In the genomic region with DNA sequence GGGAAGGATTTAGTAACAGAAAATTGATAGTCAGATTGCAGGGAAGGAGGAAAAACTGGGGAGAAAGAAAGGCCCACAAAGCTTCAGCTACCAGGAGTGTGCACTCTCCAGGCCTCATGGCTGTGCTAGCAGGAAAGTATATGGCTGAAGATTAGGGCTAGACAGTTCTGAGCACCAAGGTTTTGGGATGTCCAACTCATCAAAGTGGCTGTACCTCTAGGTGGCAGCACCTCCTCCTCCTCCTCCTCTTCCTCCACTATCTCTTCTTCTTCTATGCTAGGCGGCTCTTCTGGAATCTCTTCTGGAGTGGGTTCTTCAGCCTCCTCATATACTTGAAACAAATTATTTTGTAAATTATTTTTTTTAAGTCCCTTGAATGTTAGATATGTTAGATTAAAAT, we compare ENCODE assay signal across 15 mouse cellular contexts.
DNase-seq lines count a peak whose midpoint lies in the region; ATAC-seq and TF ChIP-seq lines count a peak whose summit lies in the region.
"Had no signal": no experiment of that assay in that cellular context is flagged by ENCODE, and none has a peak within 500 bp of the region (broad histone marks: within the 10 kb centered on the region; RNA-seq: fewer than 3 reads in every experiment).

No protein-coding gene starts in this region.

- no peaks in the 10 kb centered on the region for H3K36me3 ChIP-seq in hindbrain, postnatal 0 days (ENCODE audit: insufficient read depth, low read length)
- H3K36me3 ChIP-seq in hindbrain, embryonic 13.5 days, result no peaks in the 10 kb centered on the region
- no peaks in the 10 kb centered on the region for H3K36me3 ChIP-seq in forebrain, postnatal 0 days (ENCODE audit: insufficient read depth)
- H3K36me3 ChIP-seq in limb, embryonic 10.5 days, result no peaks in the 10 kb centered on the region
- H3K36me3 ChIP-seq: hindbrain, embryonic 10.5 days; midbrain, embryonic 13.5 days had no signal

- H3K4me3 ChIP-seq in hindbrain, postnatal 0 days (ENCODE audit: low read length), result no peak overlapping the region
- H3K4me3 ChIP-seq in hindbrain, embryonic 13.5 days, result no peak overlapping the region
- H3K4me3 ChIP-seq in forebrain, postnatal 0 days (ENCODE audit: low read depth, low read length), result no peak overlapping the region
- H3K4me3 ChIP-seq in limb, embryonic 10.5 days, result no peak overlapping the region
- H3K4me3 ChIP-seq: heart, embryonic 10.5 days; hindbrain, embryonic 10.5 days; midbrain, embryonic 13.5 days had no signal

- H3K9me3 ChIP-seq in hindbrain, postnatal 0 days (ENCODE audit: low read length), result no peaks in the 10 kb centered on the region
- H3K9me3 ChIP-seq in hindbrain, embryonic 13.5 days, result no peaks in the 10 kb centered on the region
- no peaks in the 10 kb centered on the region for H3K9me3 ChIP-seq in forebrain, postnatal 0 days (ENCODE audit: low read length)
- H3K9me3 ChIP-seq in limb, embryonic 10.5 days (replicated peaks), result no peaks in the 10 kb centered on the region
- H3K9me3 ChIP-seq: heart, embryonic 10.5 days; hindbrain, embryonic 10.5 days; midbrain, embryonic 13.5 days had no signal

- H3K27me3 ChIP-seq in hindbrain, postnatal 0 days (ENCODE audit: insufficient read depth, low read length), result no peaks in the 10 kb centered on the region
- H3K27me3 ChIP-seq in hindbrain, embryonic 13.5 days, result no peaks in the 10 kb centered on the region
- no peaks in the 10 kb centered on the region for H3K27me3 ChIP-seq in forebrain, postnatal 0 days (ENCODE audit: insufficient read depth, low read length)
- H3K27me3 ChIP-seq in limb, embryonic 10.5 days (ENCODE audit: low read depth, poor library complexity, severe bottlenecking), result no peaks in the 10 kb centered on the region
- H3K27me3 ChIP-seq: midbrain, embryonic 13.5 days had no signal

- DNase-seq in hindbrain, postnatal 0 days (ENCODE audit: low spot score), result no peak
- DNase-seq in thymus, postnatal 4 days, result peak; percentile 30
- no peak for DNase-seq in thymus, adult 18-20 months
- peak; percentile 19 for DNase-seq in ZHBTc4 (ENCODE audit: low read depth, low spot score)
- no peak for DNase-seq in forebrain, postnatal 0 days
- DNase-seq in limb, embryonic 10.5 days (ENCODE audit: low spot score), result no peak
- DNase-seq: cerebellum, adult 8-10 months; kidney, adult 18-20 months; kidney, postnatal 4 days; lung, postnatal 4 days; right cerebral cortex, postnatal 4 days had no signal

- H3K9ac ChIP-seq in hindbrain, postnatal 0 days (replicated peaks; ENCODE audit: low read length), result no peak overlapping the region
- H3K9ac ChIP-seq in hindbrain, embryonic 13.5 days, result no peak overlapping the region
- no peak overlapping the region for H3K9ac ChIP-seq in forebrain, postnatal 0 days
- H3K9ac ChIP-seq: midbrain, embryonic 13.5 days had no signal

- TF ChIP-seq CTCF in hindbrain, postnatal 0 days (IDR thresholded peaks at IDR 0.05; ENCODE audit: low read depth), result peak; percentile 22; the same call in 1 of the 2 replicates
- TF ChIP-seq CTCF in forebrain, postnatal 0 days (IDR thresholded peaks at IDR 0.05; ENCODE audit: low read depth), result no peak

- H3K4me1 ChIP-seq in hindbrain, postnatal 0 days (ENCODE audit: insufficient read depth, low read length), result no peaks in the 10 kb centered on the region
- no peaks in the 10 kb centered on the region for H3K4me1 ChIP-seq in hindbrain, embryonic 13.5 days (replicated peaks)
- H3K4me1 ChIP-seq in forebrain, postnatal 0 days (ENCODE audit: insufficient read depth), result no peaks in the 10 kb centered on the region
- H3K4me1 ChIP-seq in limb, embryonic 10.5 days, result no peaks in the 10 kb centered on the region
- H3K4me1 ChIP-seq: heart, embryonic 10.5 days; hindbrain, embryonic 10.5 days; midbrain, embryonic 13.5 days had no signal

- no peak for ATAC-seq in hindbrain, postnatal 0 days
- ATAC-seq in hindbrain, embryonic 13.5 days (ENCODE audit: low FRiP score), result no peak
- ATAC-seq in forebrain, postnatal 0 days, result no peak
- ATAC-seq: midbrain, embryonic 13.5 days had no signal

- 68% methylated on average over 1 of the region's 1 CpGs for WGBS in hindbrain, postnatal 0 days
- 75% methylated on average over 1 of the region's 1 CpGs for WGBS in hindbrain, embryonic 13.5 days
- WGBS in forebrain, postnatal 0 days, result 69% methylated on average over 1 of the region's 1 CpGs
- 65% methylated on average over 1 of the region's 1 CpGs for WGBS in limb, embryonic 10.5 days

- no peak overlapping the region for H3K4me2 ChIP-seq in hindbrain, postnatal 0 days (ENCODE audit: low read depth, low read length)
- H3K4me2 ChIP-seq in hindbrain, embryonic 13.5 days, result no peak overlapping the region
- no peak overlapping the region for H3K4me2 ChIP-seq in forebrain, postnatal 0 days (ENCODE audit: low read depth)
- H3K4me2 ChIP-seq: midbrain, embryonic 13.5 days had no signal

- H3K27ac ChIP-seq in hindbrain, postnatal 0 days, result no peak overlapping the region
- H3K27ac ChIP-seq in hindbrain, embryonic 13.5 days, result no peak overlapping the region
- H3K27ac ChIP-seq in forebrain, postnatal 0 days (ENCODE audit: low read depth, low read length), result no peak overlapping the region
- H3K27ac ChIP-seq in limb, embryonic 10.5 days, result no peak overlapping the region
- H3K27ac ChIP-seq: heart, embryonic 10.5 days; hindbrain, embryonic 10.5 days; midbrain, embryonic 13.5 days had no signal

Comparison
In these comparisons a context has a peak if more than half of its experiments do, and no peak if none do; other contexts are left out.
1. DNase-seq: peak in thymus, postnatal 4 days (single experiment) and ZHBTc4 (single experiment); none in hindbrain, postnatal 0 days (single experiment), thymus, adult 18-20 months (0 of 2), forebrain, postnatal 0 days (single experiment) and limb, embryonic 10.5 days (single experiment).